Mouse (Mus musculus): ENCODE data around the gene Gpr18. TPM values are rescaled to one million over a fixed set of nuclear protein-coding genes. Genes with fewer than 3 reads are reported as not detected.

Gpr18 gene
- polyA plus RNA-seq, 1 experiment from 2014 or later: 0.59 TPM

DNA sequence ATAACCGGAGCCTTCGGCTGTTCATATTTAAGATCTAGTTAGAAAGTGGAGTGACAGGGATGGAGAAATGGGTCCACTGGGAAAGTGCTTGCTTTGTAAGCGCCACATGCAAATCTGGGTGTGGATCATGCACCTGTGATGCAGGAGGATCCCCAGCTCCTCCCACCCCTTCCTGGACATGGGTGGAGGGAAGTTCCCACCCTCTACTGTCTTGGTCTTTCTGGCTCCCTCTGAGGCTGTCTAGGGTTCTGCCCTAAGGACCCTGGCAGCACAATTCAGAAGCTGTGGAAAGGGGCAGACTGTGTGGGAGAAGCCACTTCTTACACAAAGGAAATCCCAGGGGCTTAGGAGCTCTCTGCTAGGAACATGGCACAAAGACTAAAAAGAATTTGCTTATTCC lies 16.0 kb upstream of the Gpr18 start:
- WGBS: 97% methylated on average over 3 of the region's 3 CpGs
- Histone ChIP-seq H3K4me1 (replicated peaks; ENCODE audit: control insufficient read depth, insufficient read depth, low read length) (no peaks in the 10 kb centered on the region), H3K9me3 (ENCODE audit: control insufficient read depth, low read length) (no peaks in the 10 kb centered on the region), H3K36me3 (ENCODE audit: control insufficient read depth, insufficient read depth, low read length) (no peaks in the 10 kb centered on the region), H3K27me3 (ENCODE audit: control insufficient read depth, insufficient read depth, low read length) (no peaks in the 10 kb centered on the region), H3K27ac (ENCODE audit: low read depth, low read length) (no peak overlapping the region), H3K4me3 (ENCODE audit: low read depth, low read length) (no peak overlapping the region), H3K9ac (ENCODE audit: low read depth, low read length) (no peak overlapping the region), H3K4me2 (replicated peaks; ENCODE audit: low read depth, low read length) (no peak overlapping the region)
- ATAC-seq (ENCODE audit: low FRiP score) (no peak), DNase-seq (ENCODE audit: low spot score) (no peak)

DNA sequence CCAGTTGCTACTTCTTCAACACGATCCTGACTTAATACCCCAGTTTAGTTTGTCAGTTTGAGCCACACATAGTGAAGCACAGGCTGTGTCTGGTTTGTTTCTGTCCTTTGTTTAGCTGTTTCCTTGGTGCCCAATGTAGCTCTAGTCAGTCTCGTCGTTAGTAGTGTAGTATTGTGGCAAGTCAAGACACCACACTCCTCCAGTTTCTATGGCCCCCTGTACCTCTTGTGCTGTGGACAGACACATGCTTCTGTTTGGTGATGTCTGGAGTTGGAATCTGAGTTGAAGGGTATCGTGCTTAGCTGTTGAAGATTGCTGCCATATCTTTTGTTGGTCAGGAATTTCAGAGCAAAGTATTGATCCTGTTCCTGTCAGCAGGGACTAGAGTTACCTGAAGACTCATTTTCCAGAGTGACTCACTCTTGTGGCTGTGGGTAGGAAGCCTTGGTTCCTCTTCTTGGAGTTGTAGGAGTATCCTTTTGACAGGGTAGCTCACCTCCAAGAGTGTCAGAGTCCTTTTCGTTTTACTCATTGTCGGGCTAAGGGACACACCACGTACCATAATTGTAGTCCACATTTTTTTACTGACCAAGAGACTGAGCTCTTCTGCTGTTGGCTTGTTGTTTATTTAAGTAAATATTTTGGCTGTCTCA lies 15.3 kb upstream of the Gpr18 start:
- DNase-seq (ENCODE audit: low spot score) (no peak), ATAC-seq (ENCODE audit: low FRiP score) (no peak)
- no peak overlapping the region for H3K4me2 ChIP-seq (replicated peaks; ENCODE audit: low read depth, low read length)
- H3K4me1 ChIP-seq (replicated peaks; ENCODE audit: control insufficient read depth, insufficient read depth, low read length): no peaks in the 10 kb centered on the region
- no peaks in the 10 kb centered on the region for H3K36me3 ChIP-seq (ENCODE audit: control insufficient read depth, insufficient read depth, low read length)
- no peaks in the 10 kb centered on the region for H3K9me3 ChIP-seq (ENCODE audit: control insufficient read depth, low read length)
- no peaks in the 10 kb centered on the region for H3K27me3 ChIP-seq (ENCODE audit: control insufficient read depth, insufficient read depth, low read length)
- no peak overlapping the region for H3K9ac ChIP-seq (ENCODE audit: low read depth, low read length)
- no peak overlapping the region for H3K4me3 ChIP-seq (ENCODE audit: low read depth, low read length)
- 85% methylated on average over 7 of the region's 7 CpGs for WGBS
- no peak overlapping the region for H3K27ac ChIP-seq (ENCODE audit: low read depth, low read length)

DNA sequence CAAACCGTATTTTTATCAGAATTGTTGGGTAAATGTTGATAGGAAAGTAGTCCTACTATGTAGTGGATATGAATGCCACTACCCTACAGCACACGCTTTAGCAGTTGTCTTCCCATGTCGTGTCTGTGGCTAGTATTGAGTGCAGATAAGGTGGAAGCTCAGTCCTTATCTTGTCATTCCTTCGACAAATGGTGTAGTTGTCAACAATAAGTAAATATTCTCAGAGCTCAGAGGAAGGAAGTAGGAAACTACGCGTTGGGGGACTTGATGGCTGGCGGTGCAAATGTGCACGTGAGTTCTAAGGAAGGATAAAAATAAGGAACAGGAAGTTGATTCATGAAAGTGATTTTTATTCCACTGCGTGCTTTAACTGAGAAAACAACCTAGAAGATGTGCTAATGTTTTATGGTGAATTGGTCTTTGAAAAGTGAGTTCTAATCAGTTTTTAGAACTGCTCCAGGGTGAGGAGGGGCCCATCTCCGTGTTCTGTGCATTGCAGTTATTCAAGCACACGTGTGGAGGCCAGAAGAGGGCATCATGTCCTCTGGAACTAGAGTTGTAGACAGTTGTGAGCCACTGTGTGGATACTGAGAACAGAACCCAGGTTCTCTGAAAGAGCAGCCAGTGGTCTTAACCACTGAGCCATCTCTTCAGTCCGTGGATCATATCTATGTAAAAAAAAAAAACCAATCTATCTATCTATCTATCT lies 13.8 kb upstream of the Gpr18 start:
- Histone ChIP-seq H3K27ac (ENCODE audit: low read depth, low read length) (no peak overlapping the region), H3K4me3 (ENCODE audit: low read depth, low read length) (no peak overlapping the region), H3K9ac (ENCODE audit: low read depth, low read length) (no peak overlapping the region), H3K4me2 (replicated peaks; ENCODE audit: low read depth, low read length) (no peak overlapping the region), H3K9me3 (ENCODE audit: control insufficient read depth, low read length) (no peaks in the 10 kb centered on the region), H3K36me3 (ENCODE audit: control insufficient read depth, insufficient read depth, low read length) (no peaks in the 10 kb centered on the region), H3K27me3 (ENCODE audit: control insufficient read depth, insufficient read depth, low read length) (no peaks in the 10 kb centered on the region), H3K4me1 (replicated peaks; ENCODE audit: control insufficient read depth, insufficient read depth, low read length) (no peaks in the 10 kb centered on the region)
- ATAC-seq (ENCODE audit: low FRiP score): no peak
- no peak for DNase-seq (ENCODE audit: low spot score)
- WGBS: 90% methylated on average over 12 of the region's 12 CpGs

DNA sequence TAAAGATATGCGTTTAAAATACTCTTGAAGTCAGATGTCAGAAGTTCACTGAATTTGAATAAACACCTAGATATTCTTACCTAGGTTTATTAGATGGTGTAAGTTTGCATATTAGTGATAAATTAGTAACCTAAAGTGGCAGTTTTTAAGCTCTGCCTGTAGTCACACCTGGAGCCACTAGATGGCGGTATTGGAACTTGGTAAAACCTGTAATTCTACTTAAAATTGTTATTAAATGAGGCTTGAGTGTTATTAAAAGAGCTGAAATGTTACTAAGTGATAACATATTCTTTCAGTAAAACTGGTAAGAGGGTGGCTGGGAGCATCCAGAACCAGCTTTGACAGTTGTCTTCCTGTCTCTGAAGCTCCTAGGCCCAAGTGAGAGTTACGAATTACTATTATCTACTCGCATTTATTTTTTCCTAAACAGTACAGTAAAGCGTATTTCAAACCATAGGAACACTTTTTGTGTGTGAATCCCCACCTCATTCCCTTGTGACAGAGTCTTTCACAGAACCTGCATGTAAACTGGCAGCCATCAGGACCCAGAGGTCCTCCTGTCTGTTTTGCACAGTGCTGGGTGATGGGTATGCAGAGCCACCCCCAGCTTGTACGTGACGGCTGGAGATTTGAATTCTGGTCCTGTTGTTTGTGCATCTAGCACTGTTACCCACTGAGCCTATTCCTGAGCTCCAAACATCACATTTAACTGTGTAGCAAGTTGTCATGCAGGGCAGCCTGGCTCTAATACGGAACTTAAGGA lies 13.0 kb upstream of the Gpr18 start:
- no peak for ATAC-seq (ENCODE audit: low FRiP score)
- 69% methylated on average over 8 of the region's 8 CpGs for WGBS
- no peak overlapping the region for H3K4me3 ChIP-seq (ENCODE audit: low read depth, low read length)

DNA sequence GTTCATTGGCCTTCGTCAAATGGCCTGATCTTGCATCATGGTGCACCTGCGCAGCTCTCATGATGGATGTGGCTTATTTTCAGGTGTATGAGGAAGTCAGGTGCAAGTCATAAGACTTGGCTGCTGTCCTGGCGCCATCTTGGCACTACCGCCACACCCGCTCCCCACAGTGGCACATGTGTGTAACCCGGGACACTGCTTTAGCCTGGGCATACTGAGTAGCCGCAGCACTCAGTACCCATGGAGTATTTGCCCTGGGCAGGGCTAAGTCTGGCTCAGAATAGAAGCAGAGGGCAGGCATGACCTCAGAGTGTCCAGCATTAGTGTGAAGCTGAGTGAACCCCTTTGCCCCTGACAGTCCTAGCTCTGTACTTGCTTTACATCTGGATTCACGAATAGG lies 11.9 kb upstream of the Gpr18 start:
- no peak for DNase-seq (ENCODE audit: low spot score)
- WGBS: 90% methylated on average over 8 of the region's 8 CpGs
- Histone ChIP-seq H3K9ac (ENCODE audit: low read depth, low read length) (no peak overlapping the region), H3K4me2 (replicated peaks; ENCODE audit: low read depth, low read length) (no peak overlapping the region), H3K9me3 (ENCODE audit: control insufficient read depth, low read length) (no peaks in the 10 kb centered on the region), H3K4me1 (replicated peaks; ENCODE audit: control insufficient read depth, insufficient read depth, low read length) (no peaks in the 10 kb centered on the region), H3K4me3 (ENCODE audit: low read depth, low read length) (no peak overlapping the region), H3K27me3 (ENCODE audit: control insufficient read depth, insufficient read depth, low read length) (no peaks in the 10 kb centered on the region), H3K36me3 (ENCODE audit: control insufficient read depth, insufficient read depth, low read length) (no peaks in the 10 kb centered on the region), H3K27ac (ENCODE audit: low read depth, low read length) (no peak overlapping the region)
- peak; percentile 25; the same call in 1 of the 2 replicates for ATAC-seq (ENCODE audit: low FRiP score)

More for the DNA sequence above, 13.0 kb upstream of the Gpr18 start:
- DNase-seq (ENCODE audit: low spot score): peak; percentile 75
- Histone ChIP-seq H3K27ac (ENCODE audit: low read depth, low read length) (no peak overlapping the region), H3K36me3 (ENCODE audit: control insufficient read depth, insufficient read depth, low read length) (no peaks in the 10 kb centered on the region), H3K27me3 (ENCODE audit: control insufficient read depth, insufficient read depth, low read length) (no peaks in the 10 kb centered on the region), H3K9me3 (ENCODE audit: control insufficient read depth, low read length) (no peaks in the 10 kb centered on the region), H3K9ac (ENCODE audit: low read depth, low read length) (no peak overlapping the region), H3K4me2 (replicated peaks; ENCODE audit: low read depth, low read length) (no peak overlapping the region), H3K4me1 (replicated peaks; ENCODE audit: control insufficient read depth, insufficient read depth, low read length) (no peaks in the 10 kb centered on the region)

DNA sequence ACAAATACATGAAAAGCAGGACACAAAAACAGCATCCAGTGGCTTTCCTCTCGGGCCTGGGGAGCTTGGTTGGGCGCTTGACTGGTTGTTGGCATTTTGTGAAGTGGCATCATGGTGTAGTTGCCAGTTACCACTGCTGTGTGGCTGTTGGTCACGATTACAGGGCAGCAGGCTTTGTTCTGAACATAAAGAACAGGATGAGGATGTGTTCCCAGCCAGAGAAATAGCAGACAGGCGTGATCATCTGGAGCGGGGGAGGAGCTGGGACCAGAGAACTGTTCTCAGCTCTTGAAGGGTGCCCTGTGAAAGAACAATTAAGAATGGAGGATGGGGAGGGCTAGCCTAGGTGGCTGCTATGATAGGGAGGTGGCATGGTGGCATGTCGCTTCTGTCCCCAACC lies 11.3 kb upstream of the Gpr18 start:
- H3K9ac ChIP-seq (ENCODE audit: low read depth, low read length): no peak overlapping the region
- ATAC-seq (ENCODE audit: low FRiP score): no peak

DNA sequence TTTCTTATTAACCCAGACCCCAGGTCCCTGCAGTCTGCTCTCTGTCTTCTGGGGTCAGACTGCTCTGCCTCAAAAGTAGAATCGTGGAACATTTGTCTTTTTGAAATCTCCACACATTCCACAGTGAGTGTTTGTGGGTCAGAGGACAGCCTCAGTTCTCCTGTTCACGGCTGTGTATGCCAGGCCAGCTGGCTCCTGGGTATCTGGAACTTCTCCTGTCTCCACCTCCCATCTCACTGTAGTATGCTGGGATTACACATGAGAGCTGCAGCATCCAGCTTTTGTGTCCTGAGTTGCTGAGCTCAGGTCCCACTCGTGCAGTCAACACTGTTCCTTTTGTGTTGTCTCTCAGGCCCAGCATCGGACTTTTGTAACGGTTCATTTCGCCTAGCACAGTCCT lies 9.3 kb upstream of the Gpr18 start:
- Histone ChIP-seq H3K36me3 (ENCODE audit: control insufficient read depth, insufficient read depth, low read length) (no peaks in the 10 kb centered on the region), H3K27me3 (ENCODE audit: control insufficient read depth, insufficient read depth, low read length) (no peaks in the 10 kb centered on the region), H3K4me3 (ENCODE audit: low read depth, low read length) (no peak overlapping the region), H3K4me2 (replicated peaks; ENCODE audit: low read depth, low read length) (no peak overlapping the region), H3K9ac (ENCODE audit: low read depth, low read length) (no peak overlapping the region), H3K27ac (ENCODE audit: low read depth, low read length) (no peak overlapping the region), H3K4me1 (replicated peaks; ENCODE audit: control insufficient read depth, insufficient read depth, low read length) (no peaks in the 10 kb centered on the region), H3K9me3 (ENCODE audit: control insufficient read depth, low read length) (no peaks in the 10 kb centered on the region)
- ATAC-seq (ENCODE audit: low FRiP score) (no peak), DNase-seq (ENCODE audit: low spot score) (no peak)
- 88% methylated on average over 6 of the region's 6 CpGs for WGBS

More for the DNA sequence above, 11.3 kb upstream of the Gpr18 start:
- Histone ChIP-seq H3K4me2 (replicated peaks; ENCODE audit: low read depth, low read length) (no peak overlapping the region), H3K4me1 (replicated peaks; ENCODE audit: control insufficient read depth, insufficient read depth, low read length) (no peaks in the 10 kb centered on the region), H3K4me3 (ENCODE audit: low read depth, low read length) (no peak overlapping the region), H3K36me3 (ENCODE audit: control insufficient read depth, insufficient read depth, low read length) (no peaks in the 10 kb centered on the region), H3K9me3 (ENCODE audit: control insufficient read depth, low read length) (no peaks in the 10 kb centered on the region), H3K27ac (ENCODE audit: low read depth, low read length) (no peak overlapping the region), H3K27me3 (ENCODE audit: control insufficient read depth, insufficient read depth, low read length) (no peaks in the 10 kb centered on the region)
- WGBS: 87% methylated on average over 6 of the region's 6 CpGs
- no peak for DNase-seq (ENCODE audit: low spot score)

DNA sequence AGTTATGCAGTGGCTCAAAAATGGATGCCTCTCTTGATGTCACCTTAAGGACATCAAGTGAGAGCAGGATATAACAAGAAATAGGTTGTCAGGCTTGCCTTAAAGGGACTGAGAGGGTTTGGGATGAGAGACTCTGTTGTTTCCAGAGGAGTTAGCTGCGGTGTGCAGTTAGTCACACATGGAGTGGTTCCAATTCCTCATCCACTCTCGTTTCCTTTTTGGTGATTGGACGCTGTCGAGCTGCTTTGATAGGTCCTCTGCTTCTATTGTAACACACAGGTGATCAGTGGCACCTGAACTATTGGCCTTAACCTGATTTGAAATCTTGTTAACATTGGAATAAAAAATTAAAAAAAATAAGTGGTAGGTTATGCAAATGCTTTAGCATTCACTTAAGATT lies 7.2 kb upstream of the Gpr18 start:
- Histone ChIP-seq H3K4me2 (replicated peaks; ENCODE audit: low read depth, low read length) (no peak overlapping the region), H3K36me3 (ENCODE audit: control insufficient read depth, insufficient read depth, low read length) (no peaks in the 10 kb centered on the region), H3K9me3 (ENCODE audit: control insufficient read depth, low read length) (no peaks in the 10 kb centered on the region), H3K27me3 (ENCODE audit: control insufficient read depth, insufficient read depth, low read length) (no peaks in the 10 kb centered on the region), H3K9ac (ENCODE audit: low read depth, low read length) (no peak overlapping the region), H3K4me3 (ENCODE audit: low read depth, low read length) (no peak overlapping the region), H3K27ac (ENCODE audit: low read depth, low read length) (no peak overlapping the region), H3K4me1 (replicated peaks; ENCODE audit: control insufficient read depth, insufficient read depth, low read length) (no peaks in the 10 kb centered on the region)
- no peak for DNase-seq (ENCODE audit: low spot score)
- WGBS: 91% methylated on average over 4 of the region's 4 CpGs
- no peak for ATAC-seq (ENCODE audit: low FRiP score)
